Mouse (Mus musculus): ENCODE results near the gene Zbtb16.

The Zbtb16 gene

GRCm38 (mm10) chr9:48606171-48606570 is 229.9 kb downstream of the Zbtb16 start:
- DNase-seq (ENCODE audit: low read depth, low spot score), result no peak

DNA sequence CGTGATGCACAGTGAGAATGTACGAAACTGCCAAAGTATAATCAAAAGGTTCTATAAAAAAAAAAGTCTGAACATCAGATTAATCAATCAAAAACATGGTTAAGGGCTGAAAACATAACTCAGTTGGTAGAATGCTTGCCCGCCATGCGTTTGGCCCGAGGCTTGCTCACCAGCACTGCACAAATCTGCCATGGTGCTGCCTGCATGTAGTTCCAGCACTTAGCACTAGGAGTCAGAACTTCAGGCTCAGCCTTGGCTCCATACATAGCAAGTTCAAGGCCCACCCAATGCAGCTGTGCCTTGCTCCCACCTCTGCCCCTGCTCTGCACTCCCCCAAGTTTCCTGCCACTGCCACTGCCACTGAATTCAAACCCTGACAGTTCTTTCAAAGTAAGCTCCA is 230.3 kb downstream of the Zbtb16 start:
- DNase-seq (ENCODE audit: low read depth, low spot score), result peak; percentile 38

DNA sequence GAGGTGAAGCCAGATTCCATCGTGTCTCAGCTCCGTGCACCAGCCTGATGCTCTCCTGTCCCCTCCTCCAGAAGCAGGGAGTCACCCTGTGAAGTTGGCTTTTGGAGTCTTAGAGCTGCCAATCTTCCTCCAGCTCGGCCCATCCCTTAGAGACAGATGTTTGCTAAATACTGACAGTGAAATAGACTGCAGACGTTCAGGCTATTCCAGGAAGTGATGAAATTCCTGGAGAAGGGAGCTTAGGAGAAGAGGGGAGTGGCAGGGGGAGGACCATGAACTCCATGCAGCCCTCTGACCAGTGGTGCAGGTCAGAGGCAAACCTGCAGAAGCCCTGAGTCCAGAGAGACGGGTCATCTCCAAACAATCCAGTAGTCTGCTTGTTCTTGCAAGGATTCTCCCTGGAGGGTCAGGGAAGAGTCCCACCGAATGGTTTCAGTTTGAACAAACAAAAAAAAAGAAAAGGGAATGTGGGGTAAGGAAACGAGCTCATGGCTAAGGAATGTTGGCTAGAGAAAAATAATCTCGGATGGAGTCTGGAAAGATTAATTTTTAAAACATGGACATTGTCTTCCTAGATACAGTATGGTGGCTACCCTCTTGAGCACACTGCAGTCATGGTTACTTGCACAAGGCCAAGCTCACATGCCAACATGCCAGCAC is 231.0 kb downstream of the Zbtb16 start, which contains the start of gene Nnmt:
Gene Nnmt (minus strand): TSS at position 215 of the 660 bp plus-strand sequence.
- peak; percentile 84 for DNase-seq (ENCODE audit: low read depth, low spot score)
